Mouse (Mus musculus): ENCODE measurements around the gene Hist1h4d. TPM values are rescaled to one million over a fixed set of nuclear protein-coding genes. Genes with fewer than 3 reads are reported as not detected.
"Not testable (repeated sequence)": the region's sequence is repeated elsewhere in the genome, so short reads cannot be mapped to it uniquely, and the experiment has no call there.

The Hist1h4d gene
- 10 to 100 TPM; 61.5 to 67.6 TPM for total RNA-seq (2021)

GRCm38 (mm10) chr13:23581408-23582218 lies at the start of gene Hist1h4d:
Gene Hist1h4d (plus strand): TSS chr13:23581598.
- intact Hi-C loops (cut with DNase I), result loop anchor here (5.0 to 10.0 kb wide), 7 partner anchors 49 to 1867 kb away; partner anchors contain the start of genes Hist1h1b, Hist1h1t, Hist1h2ac and Hist1h2af
- peak; percentile 97 to 98 for DNase-seq

- intact Hi-C loops (cut with DNase I), result loop anchor here (5.0 kb wide), 4 partner anchors 50 to 1490 kb away; partner anchors contain the start of genes Hist1h1t, Hist1h2ag, Hist1h2bj and Hist1h4c
- DNase-seq, result no peak
Observed at GRCm38 (mm10) chr13:23532262-23533075, 48.9 kb upstream of the Hist1h4d start.

GRCm38 (mm10) chr13:23533560-23534367 lies 47.6 kb upstream of the Hist1h4d start, which contains the start of gene Hist1h2af:
Gene Hist1h2af (plus strand): TSS chr13:23533906.
- DNase-seq, result not testable (repeated sequence)
- intact Hi-C loops (cut with DNase I), result loop anchor here (5.0 kb wide), 4 partner anchors 49 to 1491 kb away; partner anchors contain the start of genes Hist1h1t, Hist1h2ag, Hist1h2bj and Hist1h4c

GRCm38 (mm10) chr13:23534368-23535131 lies 46.8 kb upstream of the Hist1h4d start:
- no peak for DNase-seq
- intact Hi-C loops (cut with DNase I), result loop anchor here (5.0 kb wide), 4 partner anchors 48 to 1492 kb away; partner anchors contain the start of genes Hist1h1t, Hist1h2ag, Hist1h2bj and Hist1h4c

- intact Hi-C loops (cut with DNase I), result not testable (repeated sequence)
- DNase-seq, result peak; percentile 82 to 84
Observed at GRCm38 (mm10) chr13:23535137-23536075, 46.0 kb upstream of the Hist1h4d start, which contains the start of gene Hist1h3g. Gene Hist1h3g (plus strand): TSS chr13:23535422.

- no peak for DNase-seq
- intact Hi-C loops (cut with DNase I), result no loop called here
Observed at GRCm38 (mm10) chr13:23536076-23536822, 45.1 kb upstream of the Hist1h4d start.

- intact Hi-C loops (cut with DNase I), result no loop called here
- no peak for DNase-seq
Observed at GRCm38 (mm10) chr13:23537006-23537710, 44.2 kb upstream of the Hist1h4d start.

GRCm38 (mm10) chr13:23538249-23538648 lies 43.1 kb upstream of the Hist1h4d start:
- intact Hi-C loops (cut with DNase I), result no loop called here
- DNase-seq, result no peak

- intact Hi-C loops (cut with DNase I); DNase-seq: not testable (repeated sequence)
Observed at GRCm38 (mm10) chr13:23539821-23540220, 41.6 kb upstream of the Hist1h4d start.

- intact Hi-C loops (cut with DNase I), result no loop called here
- DNase-seq, result no peak
Observed at GRCm38 (mm10) chr13:23541497-23541896, 39.9 kb upstream of the Hist1h4d start.

GRCm38 (mm10) chr13:23542225-23542980 lies 39.0 kb upstream of the Hist1h4d start:
- intact Hi-C loops (cut with DNase I), result not testable (repeated sequence)

GRCm38 (mm10) chr13:23542999-23543607 lies 38.3 kb upstream of the Hist1h4d start, which contains the start of gene Hist1h2bh:
Gene Hist1h2bh (minus strand): TSS chr13:23543392.
- intact Hi-C loops (cut with DNase I), result not testable (repeated sequence)
- DNase-seq, result peak; percentile 44 to 68

More at GRCm38 (mm10) chr13:23542225-23542980, 39.0 kb upstream of the Hist1h4d start:
- not testable (repeated sequence) for DNase-seq

- DNase-seq, result peak; percentile 65 to 80
- intact Hi-C loops (cut with DNase I), result no loop called here
Observed at GRCm38 (mm10) chr13:23543965-23544786, 37.2 kb upstream of the Hist1h4d start, which contains the start of gene Hist1h3f. Gene Hist1h3f (plus strand): TSS chr13:23544052.

- intact Hi-C loops (cut with DNase I); DNase-seq: not testable (repeated sequence)
Observed at GRCm38 (mm10) chr13:23544787-23545120, 36.6 kb upstream of the Hist1h4d start.
